Mouse (Mus musculus) small intestine, adult 2 months (tissue): Measurements from ENCODE around the gene Galt.

ENCODE experiments used
- CTCF ChIP-seq: fragments of 200-500 bp; IDR thresholded peaks from 2 replicates; pipeline ENCODE4 v1.5.1; 2012; ENCODE audit warnings: low read depth, mild to moderate bottlenecking, control low read depth, inconsistent platforms, low read length, moderate library complexity, mixed read lengths; ENCODE audit not compliant: insufficient replicate concordance, insufficient read length; ENCODE audit errors: extremely low read depth
- POLR2A ChIP-seq: fragments of 200-500 bp; IDR thresholded peaks from 2 replicates; pipeline ENCODE4 v1.6.1; 2012; ENCODE audit warnings: low read depth, mild to moderate bottlenecking, control low read depth, inconsistent platforms, low read length, moderate library complexity

- TF ChIP-seq CTCF, result no peak
- no peak for TF ChIP-seq POLR2A
These were observed 14.5 kb upstream of the Galt start for GRCm38 (mm10) chr4:41740380-41741157.
